In the genomic region with DNA sequence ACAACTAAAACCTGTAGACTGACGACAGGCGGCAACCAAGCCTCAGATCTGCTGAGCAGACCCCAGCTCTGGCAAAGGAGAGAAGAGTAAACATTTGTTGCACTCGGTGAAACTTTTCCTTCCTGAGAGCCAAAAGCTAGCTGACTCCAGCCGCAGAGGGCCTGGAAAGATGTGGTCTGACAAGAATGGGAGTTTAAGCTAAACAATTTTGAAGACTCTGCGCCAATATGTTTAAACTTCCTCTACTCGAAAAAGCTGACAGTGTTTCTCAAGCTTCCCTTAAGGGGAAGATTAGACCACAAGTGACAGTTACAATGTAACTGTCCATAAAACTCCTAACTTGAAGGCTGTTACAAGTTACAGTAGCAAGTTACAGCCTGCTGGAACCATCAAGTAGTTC, we compare ENCODE assay signal across 10 mouse cellular contexts. TPM values are rescaled to one million over a fixed set of nuclear protein-coding genes. Genes with fewer than 3 reads are reported as not detected.
A peak's percentile ranks its signal among the peaks of the same experiment; 100 is the strongest.
DNase-seq lines count a peak whose midpoint lies in the region; ATAC-seq lines count a peak whose summit lies in the region.
"Had no signal": no experiment of that assay in that cellular context is flagged by ENCODE, and none has a peak within 500 bp of the region (broad histone marks: within the 10 kb centered on the region; RNA-seq: fewer than 3 reads in every experiment).

No protein-coding gene starts in this region.

- no peak for DNase-seq in kidney, adult 8-10 months
- DNase-seq in MEL-GATA-1-ER (ENCODE audit: extremely low read depth, low read depth), result peak; percentile 33
- DNase-seq in hindbrain, embryonic 14.5 days (ENCODE audit: low spot score), result no peak
- DNase-seq in cerebellum, postnatal 14 days, result no peak
- DNase-seq in T-cell, adult 2 months (ENCODE audit: low spot score), result no peak
- DNase-seq: cerebellum, postnatal 36 days had no signal

- H3K4me1 ChIP-seq in kidney, embryonic 15.5 days, result peaks cover 54% of the 10 kb centered on the region
- peaks cover 14% of the 10 kb centered on the region for H3K4me1 ChIP-seq in embryonic facial prominence, embryonic 15.5 days
- no peaks in the 10 kb centered on the region for H3K4me1 ChIP-seq in hindbrain, embryonic 14.5 days (replicated peaks; ENCODE audit: control insufficient read depth, insufficient read depth, low read length)

- no peaks in the 10 kb centered on the region for H3K9me3 ChIP-seq in kidney, embryonic 15.5 days (replicated peaks)
- no peaks in the 10 kb centered on the region for H3K9me3 ChIP-seq in embryonic facial prominence, embryonic 15.5 days (replicated peaks)
- H3K9me3 ChIP-seq in hindbrain, embryonic 14.5 days (ENCODE audit: control insufficient read depth, low read length), result no peaks in the 10 kb centered on the region
- H3K9me3 ChIP-seq: midbrain, embryonic 12.5 days had no signal

- H3K27me3 ChIP-seq in kidney, embryonic 15.5 days, result no peaks in the 10 kb centered on the region
- no peaks in the 10 kb centered on the region for H3K27me3 ChIP-seq in embryonic facial prominence, embryonic 15.5 days
- no peaks in the 10 kb centered on the region for H3K27me3 ChIP-seq in hindbrain, embryonic 14.5 days (ENCODE audit: control insufficient read depth, insufficient read depth, low read length)
- H3K27me3 ChIP-seq: midbrain, embryonic 12.5 days had no signal

- WGBS in kidney, embryonic 15.5 days, result 55% methylated on average over 6 of the region's 6 CpGs
- 23% methylated on average over 6 of the region's 6 CpGs for WGBS in embryonic facial prominence, embryonic 15.5 days
- 87% methylated on average over 6 of the region's 6 CpGs for WGBS in hindbrain, embryonic 14.5 days

- no peak overlapping the region for H3K4me2 ChIP-seq in kidney, embryonic 15.5 days
- H3K4me2 ChIP-seq in embryonic facial prominence, embryonic 15.5 days (replicated peaks), result no peak overlapping the region
- no peak overlapping the region for H3K4me2 ChIP-seq in hindbrain, embryonic 14.5 days (replicated peaks)
- H3K4me2 ChIP-seq: midbrain, embryonic 12.5 days had no signal

- no peak overlapping the region for H3K4me3 ChIP-seq in kidney, embryonic 15.5 days (replicated peaks)
- no peak overlapping the region for H3K4me3 ChIP-seq in embryonic facial prominence, embryonic 15.5 days (replicated peaks)
- no peak overlapping the region for H3K4me3 ChIP-seq in hindbrain, embryonic 14.5 days (replicated peaks; ENCODE audit: low read length)
- H3K4me3 ChIP-seq: midbrain, embryonic 12.5 days had no signal

- no peak overlapping the region for H3K9ac ChIP-seq in kidney, embryonic 15.5 days
- H3K9ac ChIP-seq in embryonic facial prominence, embryonic 15.5 days, result no peak overlapping the region
- no peak overlapping the region for H3K9ac ChIP-seq in hindbrain, embryonic 14.5 days
- H3K9ac ChIP-seq: midbrain, embryonic 12.5 days had no signal

- no peaks in the 10 kb centered on the region for H3K36me3 ChIP-seq in kidney, embryonic 15.5 days
- H3K36me3 ChIP-seq in embryonic facial prominence, embryonic 15.5 days, result no peaks in the 10 kb centered on the region
- no peaks in the 10 kb centered on the region for H3K36me3 ChIP-seq in hindbrain, embryonic 14.5 days (replicated peaks; ENCODE audit: control insufficient read depth, insufficient read depth)
- H3K36me3 ChIP-seq: midbrain, embryonic 12.5 days had no signal

- peak overlapping the region; percentile 41 for H3K27ac ChIP-seq in kidney, embryonic 15.5 days
- H3K27ac ChIP-seq in embryonic facial prominence, embryonic 15.5 days (replicated peaks), result peak overlapping the region; percentile 55; the same call in 1 of the 2 replicates
- H3K27ac ChIP-seq in hindbrain, embryonic 14.5 days, result no peak overlapping the region
- H3K27ac ChIP-seq: midbrain, embryonic 12.5 days had no signal

- no peak for ATAC-seq in kidney, embryonic 15.5 days (replicated peaks; ENCODE audit: low FRiP score)
- no peak; the same call in 1 of the 2 replicates for ATAC-seq in embryonic facial prominence, embryonic 15.5 days (ENCODE audit: insufficient number of reproducible peaks, low FRiP score, low TSS enrichment, low read depth)
- ATAC-seq in megakaryocyte, adult 5-6 weeks (ENCODE audit: poor library complexity, severe bottlenecking), result peak; percentile 70
- ATAC-seq in hindbrain, embryonic 14.5 days (ENCODE audit: low FRiP score), result no peak

RNA-seq across cellular contexts. Expression of a gene that starts 25.4 kb away (rescaled TPM):
- polyA plus RNA-seq in kidney, embryonic 15.5 days (2015; fragmentation: Nextera tagmentation; extraction: Ambion mirVana), result 40.3 and 40.9 TPM in 2 replicates
- 44.7 and 46.0 TPM in 2 replicates for polyA plus RNA-seq in embryonic facial prominence, embryonic 15.5 days (2015; fragmentation: Nextera tagmentation; extraction: Ambion mirVana)
- 67.7 and 93.8 TPM in 2 replicates for total RNA-seq in megakaryocyte, adult 5-6 weeks (2015)
- total RNA-seq in megakaryocyte, adult 5-6 weeks (2017), result 56.5 and 69.6 TPM in 2 replicates
- 86.7 and 94.5 TPM in 2 replicates for polyA plus RNA-seq in hindbrain, embryonic 14.5 days (2014; fragmentation: Nextera tagmentation; extraction: Ambion mirVana)
